Mouse (Mus musculus) stomach, embryonic 16.5 days (tissue): ENCODE data around the gene Rasgrp4. TPM values are rescaled to one million over a fixed set of nuclear protein-coding genes. Genes with fewer than 3 reads are reported as not detected.

Source experiments
- ATAC-seq: fragments of 200-750 bp; cut with Nextera tagmentation; 2 replicates; pipeline ENCODE4 v1.8.0; 2017; ENCODE audit warnings: moderate number of reproducible peaks, moderate TSS enrichment; ENCODE audit not compliant: insufficient read depth, low FRiP score
- H3K27ac ChIP-seq: fragments of 300-500 bp; sonication (generic); 2 replicates; pipeline ENCODE4 v1.5.1; 2014; ENCODE audit warnings: low read length
- H3K27me3 ChIP-seq: fragments of 300-500 bp; sonication (generic); 2 replicates; pipeline ENCODE4 v1.6.1; 2014; ENCODE audit warnings: low read length, control low read depth, mixed read lengths; ENCODE audit not compliant: control insufficient read depth, insufficient read depth
- H3K36me3 ChIP-seq: fragments of 300-500 bp; sonication (generic); 2 replicates; pipeline ENCODE4 v1.6.1; 2014; ENCODE audit warnings: low read length; ENCODE audit not compliant: control insufficient read depth, insufficient read depth
- H3K4me1 ChIP-seq: fragments of 300-500 bp; sonication (generic); 2 replicates; pipeline ENCODE4 v1.6.1; 2014; ENCODE audit warnings: low read length, control low read depth, mixed read lengths; ENCODE audit not compliant: control insufficient read depth, insufficient read depth
- H3K4me2 ChIP-seq: fragments of 300-500 bp; sonication (generic); 2 replicates; pipeline ENCODE4 v1.6.1; 2014; ENCODE audit warnings: low read depth, low read length, mixed read lengths
- H3K4me3 ChIP-seq: fragments of 300-500 bp; sonication (generic); replicated peaks from 2 replicates; pipeline ENCODE4 v1.5.1; 2014; ENCODE audit warnings: mild to moderate bottlenecking, low read length
- H3K9ac ChIP-seq: fragments of 300-500 bp; sonication (generic); 2 replicates; pipeline ENCODE4 v1.6.1; 2014; ENCODE audit warnings: low read length
- H3K9me3 ChIP-seq: fragments of 300-500 bp; sonication (generic); replicated peaks from 2 replicates; pipeline ENCODE4 v1.6.1; 2016; ENCODE audit warnings: low read length, control low read depth; ENCODE audit not compliant: control insufficient read depth
- WGBS: fragments of 180-500 bp; shearing (Covaris S2); extraction: QIAGEN DNeasy Blood & Tissue Kit; methylation state at CpG from one replicate; pipeline ENCODE4 v1.1.7; 2014; 5-methylcytosine and 5-hydroxymethylcytosine counted together
- polyA plus RNA-seq: library from polyadenylated mRNA; unstranded; fragments of >200 nt; fragmentation: Nextera tagmentation; extraction: Ambion mirVana; gene quantifications from 2 replicates; pipeline ENCODE4 v1.2.1, GENCODE M21; 2015

The Rasgrp4 gene
- polyA plus RNA-seq, 1 experiment from 2014 or later, result 0.56 TPM

- no peak for ATAC-seq
- WGBS, result 72% methylated on average over 8 of the region's 8 CpGs
- H3K4me1 ChIP-seq, result 0 out of 2 replicates have a peak, but pooled peaks cover 3% of the 10 kb centered on the region
- H3K9ac ChIP-seq, result no peak overlapping the region
- H3K4me3 ChIP-seq, result no peak overlapping the region
- no peaks in the 10 kb centered on the region for H3K27me3 ChIP-seq
- no peak overlapping the region for H3K4me2 ChIP-seq
- no peaks in the 10 kb centered on the region for H3K9me3 ChIP-seq
- H3K36me3 ChIP-seq, result no peaks in the 10 kb centered on the region
- no peak overlapping the region for H3K27ac ChIP-seq
Observed at GRCm38 (mm10) chr7:29141416-29141815, 6.8 kb downstream of the Rasgrp4 start.

DNA sequence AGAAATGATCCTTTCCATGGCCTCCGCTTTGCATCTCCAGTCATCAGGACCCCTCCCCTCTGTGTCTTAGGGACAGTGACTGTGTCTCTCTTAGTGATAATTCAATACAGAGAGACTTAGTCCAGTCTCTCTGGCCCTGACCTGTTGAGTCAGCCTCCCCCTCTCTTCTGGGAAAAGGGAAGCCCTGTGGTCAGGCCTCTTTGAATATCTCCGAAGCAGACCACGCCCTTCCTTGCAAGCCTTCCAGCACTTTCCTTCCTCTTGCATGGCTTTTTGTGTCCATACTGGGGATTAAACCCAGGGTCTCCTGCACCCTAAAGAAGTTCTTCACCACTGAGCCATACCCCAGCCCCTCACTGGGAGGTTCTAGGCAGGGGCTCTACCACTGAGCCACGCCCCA, 9.4 kb downstream of the Rasgrp4 start:
- H3K4me2 ChIP-seq, result no peak overlapping the region
- no peaks in the 10 kb centered on the region for H3K9me3 ChIP-seq
- no peak overlapping the region for H3K9ac ChIP-seq
- H3K4me3 ChIP-seq, result no peak overlapping the region
- H3K27me3 ChIP-seq, result no peaks in the 10 kb centered on the region
- H3K27ac ChIP-seq, result no peak overlapping the region
- no peaks in the 10 kb centered on the region for H3K36me3 ChIP-seq
- no peaks in the 10 kb centered on the region for H3K4me1 ChIP-seq
- no peak for ATAC-seq
- 82% methylated on average over 4 of the region's 4 CpGs for WGBS

DNA sequence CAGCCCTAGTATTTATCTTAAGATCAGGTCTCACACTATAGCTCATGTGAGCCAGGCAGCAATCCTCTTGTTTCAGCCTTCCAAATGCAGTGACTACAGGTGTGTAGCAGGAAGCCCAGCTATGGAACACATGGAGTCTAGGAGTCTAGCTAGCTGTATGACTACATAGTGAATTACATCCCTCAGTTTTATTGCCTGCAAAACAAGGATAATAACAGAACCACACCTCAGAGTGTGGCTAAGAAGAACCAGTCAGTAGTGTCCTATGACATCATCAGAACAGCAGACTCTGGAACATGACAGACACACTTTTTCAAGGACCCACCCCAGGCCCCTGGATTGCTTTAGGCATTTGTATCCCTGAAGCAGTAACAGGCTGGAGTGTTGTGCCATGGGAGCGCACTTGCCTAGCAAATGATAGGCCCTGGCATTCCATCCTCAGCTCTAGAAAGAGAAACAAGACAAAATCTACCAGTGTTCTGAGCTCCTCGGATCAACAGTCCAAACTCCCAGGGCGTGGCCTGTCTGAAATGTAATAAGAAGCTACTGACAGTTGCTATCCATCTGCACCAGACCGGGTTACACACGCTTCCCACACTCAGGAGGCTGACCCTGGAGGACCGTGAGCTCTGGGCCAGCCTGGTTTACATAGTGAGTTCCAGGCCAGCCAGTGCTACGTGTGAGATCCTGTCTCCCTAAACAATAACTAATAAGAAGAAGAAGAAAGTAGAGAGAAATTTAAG, 12.1 kb downstream of the Rasgrp4 start:
- Histone ChIP-seq H3K4me3 (no peak overlapping the region), H3K27ac (no peak overlapping the region), H3K36me3 (no peaks in the 10 kb centered on the region), H3K4me2 (no peak overlapping the region), H3K4me1 (no peaks in the 10 kb centered on the region), H3K27me3 (no peaks in the 10 kb centered on the region), H3K9ac (no peak overlapping the region), H3K9me3 (no peaks in the 10 kb centered on the region)
- 75% methylated on average over 7 of the region's 7 CpGs for WGBS
- ATAC-seq, result no peak

GRCm38 (mm10) chr7:29148771-29149170, 14.1 kb downstream of the Rasgrp4 start:
- Histone ChIP-seq H3K27me3 (no peaks in the 10 kb centered on the region), H3K4me2 (no peak overlapping the region), H3K4me3 (no peak overlapping the region), H3K4me1 (no peaks in the 10 kb centered on the region), H3K9me3 (no peaks in the 10 kb centered on the region), H3K9ac (no peak overlapping the region), H3K27ac (no peak overlapping the region), H3K36me3 (no peaks in the 10 kb centered on the region)
- no peak for ATAC-seq
- 90% methylated on average over 15 of the region's 15 CpGs for WGBS

DNA sequence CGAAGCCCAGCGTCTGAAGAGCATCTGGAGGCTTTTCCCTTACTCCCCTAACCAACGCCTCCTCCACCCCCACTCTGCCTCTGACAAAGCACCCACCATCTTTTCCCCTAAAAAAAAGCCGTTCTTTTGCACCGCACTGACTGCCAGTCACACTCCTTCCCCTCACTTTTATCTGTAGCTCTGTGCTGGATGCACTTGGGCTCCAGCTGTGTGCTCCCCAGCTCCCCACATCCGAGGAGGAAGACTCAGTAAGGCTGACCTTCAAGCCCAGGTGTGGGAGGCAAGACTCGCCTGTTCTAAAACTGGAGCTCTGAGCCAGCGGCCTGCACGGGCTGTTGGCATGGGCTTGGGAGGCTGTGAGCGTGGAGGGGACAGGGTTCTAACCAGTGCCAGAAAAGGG, 16.8 kb downstream of the Rasgrp4 start:
- Histone ChIP-seq H3K4me3 (no peak overlapping the region), H3K27me3 (no peaks in the 10 kb centered on the region), H3K36me3 (no peaks in the 10 kb centered on the region), H3K9me3 (no peaks in the 10 kb centered on the region), H3K4me1 (0 out of 2 replicates have a peak, but pooled peaks cover 4% of the 10 kb centered on the region), H3K27ac (no peak overlapping the region), H3K9ac (no peak overlapping the region), H3K4me2 (no peak overlapping the region)
- 65% methylated on average over 10 of the region's 10 CpGs for WGBS
- no peak for ATAC-seq

DNA sequence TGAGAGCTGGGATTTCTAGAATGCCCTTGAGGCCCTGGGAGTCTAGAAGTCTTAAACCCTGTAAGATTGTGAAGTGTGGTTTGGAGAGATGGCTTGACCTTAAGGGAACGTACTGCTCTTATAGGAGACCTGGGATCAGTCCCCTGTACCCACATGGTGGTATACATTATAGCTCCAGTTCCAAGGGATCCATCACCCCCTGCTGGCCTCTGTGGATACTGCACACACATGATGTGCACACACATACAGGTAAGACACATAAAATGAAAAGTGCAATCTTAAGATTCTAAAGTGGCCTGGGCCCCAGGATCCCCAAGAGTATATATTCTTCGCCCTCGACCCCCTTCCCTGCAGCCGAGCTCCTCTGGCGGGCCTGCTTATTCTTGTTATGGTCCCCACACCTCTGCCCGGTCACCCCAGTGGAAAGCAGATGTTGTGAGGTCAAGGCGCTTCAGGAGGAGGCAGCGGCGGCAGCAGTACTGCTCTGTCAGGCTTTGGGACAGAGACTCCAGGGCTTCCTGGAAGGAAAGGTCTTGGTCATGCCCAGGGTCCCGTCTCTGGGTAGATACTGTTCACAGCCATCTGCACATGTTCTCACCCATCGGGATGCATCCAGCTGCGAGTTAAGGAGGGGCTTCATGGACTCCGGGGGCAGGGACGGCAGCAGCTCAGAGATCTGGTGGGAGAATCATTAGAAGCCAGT, 19.5 kb downstream of the Rasgrp4 start:
- Histone ChIP-seq H3K27me3 (no peaks in the 10 kb centered on the region), H3K4me3 (no peak overlapping the region), H3K27ac (no peak overlapping the region), H3K36me3 (no peaks in the 10 kb centered on the region), H3K4me2 (no peak overlapping the region), H3K9ac (no peak overlapping the region), H3K9me3 (no peaks in the 10 kb centered on the region), H3K4me1 (0 out of 2 replicates have a peak, but pooled peaks cover 4% of the 10 kb centered on the region)
- WGBS, result 96% methylated on average over 14 of the region's 14 CpGs
- no peak for ATAC-seq

- H3K36me3 ChIP-seq, result no peaks in the 10 kb centered on the region
- no peaks in the 10 kb centered on the region for H3K27me3 ChIP-seq
- peak; percentile 90 for ATAC-seq
- H3K9ac ChIP-seq, result peak overlapping the region; percentile 76
- peak overlapping the region; percentile 74 for H3K4me2 ChIP-seq
- 0 out of 2 replicates have a peak, but pooled peaks cover 4% of the 10 kb centered on the region for H3K4me1 ChIP-seq
- H3K27ac ChIP-seq, result peak overlapping the region; percentile 84
- WGBS, result 7% methylated on average over 37 of the region's 37 CpGs
- no peaks in the 10 kb centered on the region for H3K9me3 ChIP-seq
- peak overlapping the region; percentile 69 for H3K4me3 ChIP-seq
Observed at GRCm38 (mm10) chr7:29155196-29155837, 20.7 kb downstream of the Rasgrp4 start.

GRCm38 (mm10) chr7:29155838-29156782, 21.5 kb downstream of the Rasgrp4 start, which contains the start of gene Fam98c:
Gene Fam98c (minus strand): TSS chr7:29156234.
- H3K9ac ChIP-seq, result peak within 1 kb of the TSS; percentile 76
- H3K4me3 ChIP-seq, result peak within 1 kb of the TSS; percentile 69
- WGBS, result 3% methylated on average over 68 of the region's 68 CpGs
- H3K27me3 ChIP-seq, result no peaks in the 10 kb centered on the region
- peak within 1 kb of the TSS; percentile 74 for H3K4me2 ChIP-seq
- peak within 1 kb of the TSS; percentile 84 for H3K27ac ChIP-seq
- no peaks in the 10 kb centered on the region for H3K9me3 ChIP-seq
- peak; percentile 81 for ATAC-seq
- 0 out of 2 replicates have a peak, but pooled peaks cover 4% of the 10 kb centered on the region for H3K4me1 ChIP-seq
- H3K36me3 ChIP-seq, result no peaks in the 10 kb centered on the region
